Mouse (Mus musculus) G1E (cell line): Measurements from ENCODE around the gene Prorsd1.

ENCODE experiments used
- CTCF ChIP-seq: IDR thresholded peaks from 2 replicates; pipeline ENCODE4 v1.5.1; 2012; ENCODE audit warnings: low read depth, low read length, inconsistent platforms, mixed read lengths
- GATA1 ChIP-seq: IDR thresholded peaks from 2 replicates; pipeline ENCODE4 v1.6.1; 2012; ENCODE audit warnings: borderline replicate concordance, low read length, inconsistent platforms, mixed read lengths
- GATA2 ChIP-seq: IDR thresholded peaks from 2 replicates; pipeline ENCODE4 v1.6.1; 2012; ENCODE audit warnings: low read depth, low read length, inconsistent platforms, borderline replicate concordance
- POLR2AphosphoS5 ChIP-seq: IDR thresholded peaks from 2 replicates; pipeline ENCODE4 v1.6.1; 2012; ENCODE audit warnings: low read depth, low read length, inconsistent platforms; ENCODE audit not compliant: insufficient replicate concordance
- TAL1 ChIP-seq: conservative IDR thresholded peaks from 2 replicates; pipeline ENCODE4 v1.6.1; 2012; ENCODE audit warnings: low read depth, low read length, inconsistent platforms, mixed read lengths

DNA sequence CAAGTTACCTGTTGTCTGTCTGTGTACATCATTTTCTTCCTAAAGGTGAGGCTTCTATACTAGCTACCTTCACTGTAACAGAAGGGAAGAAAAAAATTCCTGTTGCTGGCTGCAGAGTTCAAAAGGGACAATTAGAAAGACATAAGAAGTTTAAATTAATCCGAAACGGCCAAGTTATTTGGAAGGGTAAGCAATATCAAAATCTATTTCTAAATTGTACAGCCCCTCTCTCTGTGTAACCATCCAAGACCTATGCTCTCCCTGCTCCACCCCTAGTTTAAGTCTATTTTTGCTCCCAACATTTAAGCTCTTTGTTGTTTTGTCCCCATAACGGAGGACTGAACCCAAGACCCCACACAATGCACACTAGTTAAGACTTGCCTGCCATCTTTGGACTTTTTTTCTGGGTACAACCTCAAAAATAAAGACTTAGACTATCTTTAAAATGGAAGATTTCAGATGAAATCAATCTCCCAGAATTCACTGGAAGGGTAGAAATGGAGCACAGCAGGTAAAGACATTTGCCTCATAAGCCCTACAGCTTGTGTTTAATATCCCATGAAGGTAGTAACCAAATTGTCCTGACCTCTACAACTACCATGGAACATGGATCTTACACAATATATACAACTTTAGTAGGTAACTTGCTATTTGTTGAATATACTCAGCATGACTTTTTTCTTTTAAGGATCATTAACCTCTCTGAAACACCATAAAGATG, 29.6 kb upstream of the Prorsd1 start:
- TF ChIP-seq CTCF, result no peak
- TF ChIP-seq GATA1, result no peak
- TF ChIP-seq TAL1, result no peak
- no peak for TF ChIP-seq GATA2
- peak; percentile 75; the same call in 1 of the 2 replicates for TF ChIP-seq POLR2AphosphoS5
